Mouse (Mus musculus) gastrocnemius, adult 2 months (tissue): ENCODE measurements at regions not wholly inside any gene's neighbourhood (a gene's known extent, or its start where the extent isn't known, plus 50 kb on each side); places are given as distances from the start of the nearest gene placed in this dataset.
A peak's percentile ranks its signal among the peaks of the same experiment; 100 is the strongest.

ENCODE experiments used
- DNase-seq: peaks from one replicate; pipeline ENCODE4 v3.0.0; 2022
- H3K27ac ChIP-seq: fragments of 200-600 bp; 2 replicates; pipeline ENCODE4 v1.8.1; 2022; ENCODE audit warnings: mild to moderate bottlenecking
- H3K4me3 ChIP-seq: fragments of 200-600 bp; 2 replicates; pipeline ENCODE4 v1.8.1; 2022; ENCODE audit warnings: mild to moderate bottlenecking, moderate library complexity
- CTCF ChIP-seq: fragments of 200-600 bp; IDR thresholded peaks from 2 replicates; pipeline ENCODE4 v1.8.1; 2022; ENCODE audit warnings: antibody characterized with exemption, mild to moderate bottlenecking, moderate library complexity
- intact Hi-C: fragments of 180-260 bp; cut with DNase I; formaldehyde crosslinking; loops from one replicate; pipeline ENCODE4 v1.15.1; 2025

- no peak for DNase-seq
- Histone ChIP-seq H3K27ac (no peak overlapping the region), H3K4me3 (no peak overlapping the region)
- no peak for TF ChIP-seq CTCF
- intact Hi-C loops: loop anchor here (1.0 to 10.0 kb wide), 3 partner anchors 42 to 264 kb away; no protein-coding TSS in a partner anchor
Observed at GRCm38 (mm10) chr1:151079614-151080360, 86.6 kb upstream of the Hmcn1 start.

- intact Hi-C loops: loop anchor here (10.0 kb wide), 1 partner anchor 84 kb away; no protein-coding TSS in a partner anchor
- Histone ChIP-seq H3K27ac (peak overlapping the region; percentile 59; the same call in 1 of the 2 replicates), H3K4me3 (peak overlapping the region; percentile 33)
- peak; percentile 43 for DNase-seq
- peak; percentile 9; the same call in 1 of the 2 replicates for TF ChIP-seq CTCF
Observed at GRCm38 (mm10) chr1:151080510-151080980, 87.3 kb upstream of the Hmcn1 start.

GRCm38 (mm10) chr1:151082510-151083033, 89.3 kb upstream of the Hmcn1 start:
- TF ChIP-seq CTCF: no peak
- Histone ChIP-seq H3K27ac (no peak overlapping the region), H3K4me3 (no peak overlapping the region)
- DNase-seq: no peak
- intact Hi-C loops: loop anchor here (10.0 kb wide), 1 partner anchor 82 kb away; no protein-coding TSS in a partner anchor

- DNase-seq: no peak
- intact Hi-C loops: loop anchor here (10.0 kb wide), 1 partner anchor 81 kb away; no protein-coding TSS in a partner anchor
- no peak for TF ChIP-seq CTCF
- no peak overlapping the region for H3K27ac ChIP-seq
- no peak overlapping the region for H3K4me3 ChIP-seq
Observed at GRCm38 (mm10) chr1:151083806-151084205, 90.6 kb upstream of the Hmcn1 start.

GRCm38 (mm10) chr1:151086111-151086859, 93.0 kb upstream of the Hmcn1 start:
- H3K27ac ChIP-seq: no peak overlapping the region
- intact Hi-C loops: loop anchor here (10.0 kb wide), 1 partner anchor 79 kb away; no protein-coding TSS in a partner anchor
- no peak for TF ChIP-seq CTCF

GRCm38 (mm10) chr1:151087151-151087660, 94.0 kb upstream of the Hmcn1 start:
- TF ChIP-seq CTCF: no peak
- Histone ChIP-seq H3K4me3 (0 out of 2 replicates have a peak overlapping the region, but pooled peaks have one; percentile 9), H3K27ac (peak overlapping the region; percentile 12; the same call in 1 of the 2 replicates)
- DNase-seq: no peak
- intact Hi-C loops: loop anchor here (10.0 kb wide), 1 partner anchor 78 kb away; no protein-coding TSS in a partner anchor

More at GRCm38 (mm10) chr1:151086111-151086859, 93.0 kb upstream of the Hmcn1 start:
- H3K4me3 ChIP-seq: no peak overlapping the region
- no peak for DNase-seq

GRCm38 (mm10) chr1:151087811-151088511, 94.4 kb upstream of the Gm47985 start:
- H3K27ac ChIP-seq: peak overlapping the region; percentile 12; the same call in 1 of the 2 replicates
- no peak for TF ChIP-seq CTCF
- intact Hi-C loops: loop anchor here (10.0 kb wide), 1 partner anchor 77 kb away; no protein-coding TSS in a partner anchor
- H3K4me3 ChIP-seq: peak overlapping the region; percentile 9; the same call in 1 of the 2 replicates
- DNase-seq: no peak

GRCm38 (mm10) chr1:151088535-151089125, 93.7 kb upstream of the Gm47985 start:
- Histone ChIP-seq H3K27ac (no peak overlapping the region), H3K4me3 (no peak overlapping the region)
- TF ChIP-seq CTCF: no peak
- intact Hi-C loops: loop anchor here (10.0 kb wide), 1 partner anchor 76 kb away; no protein-coding TSS in a partner anchor
- DNase-seq: no peak

- no peak for DNase-seq
- Histone ChIP-seq H3K4me3 (no peak overlapping the region), H3K27ac (no peak overlapping the region)
- intact Hi-C loops: no loop called here
- no peak for TF ChIP-seq CTCF
Observed at GRCm38 (mm10) chr1:151092035-151092434, 90.3 kb upstream of the Gm47985 start.

- Histone ChIP-seq H3K4me3 (no peak overlapping the region), H3K27ac (no peak overlapping the region)
- TF ChIP-seq CTCF: no peak
- intact Hi-C loops: no loop called here
- no peak for DNase-seq
Observed at GRCm38 (mm10) chr1:151095344-151096050, 86.8 kb upstream of the Gm47985 start.

- intact Hi-C loops: no loop called here
- no peak for DNase-seq
- TF ChIP-seq CTCF: no peak
- H3K27ac ChIP-seq: no peak overlapping the region
- peak overlapping the region; percentile 20 for H3K4me3 ChIP-seq
Observed at GRCm38 (mm10) chr1:151096079-151096478, 86.3 kb upstream of the Gm47985 start.
